Mouse (Mus musculus) mesoderm, embryonic 11.5 days (tissue): ENCODE data around the gene Tec.

Source experiments
- DNase-seq: peaks from one replicate; pipeline ENCODE4 v3.0.0-alpha.2; 2012; ENCODE audit warnings: low read depth, low spot score

Tec gene

DNA sequence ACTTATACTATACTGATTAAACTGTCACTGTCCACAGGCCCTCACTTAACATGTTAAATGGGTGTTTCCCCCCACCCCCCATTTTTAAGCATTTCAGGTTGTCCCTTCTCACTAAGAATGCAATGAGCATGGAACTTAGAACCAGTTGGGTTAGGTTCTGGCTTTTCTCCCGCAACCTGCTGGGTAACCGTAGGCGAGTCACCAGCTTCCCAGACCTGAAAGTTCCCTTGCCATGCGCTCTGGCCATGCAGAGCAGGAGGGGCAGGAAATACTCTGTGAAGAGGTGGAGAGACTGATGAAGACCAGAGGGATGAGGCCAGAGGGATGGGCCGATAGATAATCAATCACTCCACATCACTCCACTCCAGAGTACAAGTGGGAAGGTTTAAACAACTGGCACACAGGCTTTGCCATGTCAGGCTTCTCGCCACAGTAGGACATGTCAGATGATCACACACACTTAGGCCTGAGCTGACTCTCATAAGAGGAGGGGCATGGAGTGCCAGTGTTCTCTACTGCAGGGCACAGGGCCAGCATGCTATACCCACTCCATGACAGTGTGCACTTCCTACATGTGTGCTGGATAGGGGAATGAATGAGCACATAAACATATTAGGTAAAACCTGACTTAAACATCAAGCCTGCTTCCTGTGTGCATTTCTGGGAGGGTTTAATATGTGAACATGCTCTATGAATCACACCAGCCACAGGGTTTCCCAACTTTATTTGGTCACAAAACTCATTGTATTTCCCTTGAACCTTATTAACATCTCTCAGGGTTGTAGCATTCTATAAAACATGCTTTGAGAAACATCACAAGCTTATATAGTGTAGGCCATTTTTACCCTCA lies 13.9 kb downstream of the Tec start:
- DNase-seq: no peak

DNA sequence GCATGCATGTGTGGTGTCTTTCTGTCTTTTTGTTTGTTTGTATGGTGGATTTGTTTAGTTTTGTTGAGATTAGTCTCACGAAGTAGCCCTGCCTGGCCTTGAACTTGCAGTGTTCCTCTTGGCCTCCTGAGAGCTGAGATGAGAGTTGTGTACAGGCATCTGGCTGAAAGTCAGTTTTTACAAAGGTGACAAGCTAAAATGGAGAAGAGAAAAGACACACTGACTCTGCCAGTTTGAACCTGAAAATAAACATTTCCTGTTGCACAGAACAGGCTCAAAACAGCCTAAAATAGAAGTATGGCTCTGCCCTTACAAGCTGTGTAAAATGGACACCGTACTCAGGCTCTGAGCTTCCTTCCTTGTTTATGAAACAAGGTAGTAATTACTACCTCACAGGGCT lies 14.9 kb downstream of the Tec start:
- DNase-seq: no peak

GRCm38 (mm10) chr5:72852301-72852995 lies 15.8 kb downstream of the Tec start:
- DNase-seq: no peak

- no peak for DNase-seq
Observed at GRCm38 (mm10) chr5:72851674-72852098, 16.6 kb downstream of the Tec start.

GRCm38 (mm10) chr5:72850926-72851673 lies 17.2 kb downstream of the Tec start:
- DNase-seq: no peak

DNA sequence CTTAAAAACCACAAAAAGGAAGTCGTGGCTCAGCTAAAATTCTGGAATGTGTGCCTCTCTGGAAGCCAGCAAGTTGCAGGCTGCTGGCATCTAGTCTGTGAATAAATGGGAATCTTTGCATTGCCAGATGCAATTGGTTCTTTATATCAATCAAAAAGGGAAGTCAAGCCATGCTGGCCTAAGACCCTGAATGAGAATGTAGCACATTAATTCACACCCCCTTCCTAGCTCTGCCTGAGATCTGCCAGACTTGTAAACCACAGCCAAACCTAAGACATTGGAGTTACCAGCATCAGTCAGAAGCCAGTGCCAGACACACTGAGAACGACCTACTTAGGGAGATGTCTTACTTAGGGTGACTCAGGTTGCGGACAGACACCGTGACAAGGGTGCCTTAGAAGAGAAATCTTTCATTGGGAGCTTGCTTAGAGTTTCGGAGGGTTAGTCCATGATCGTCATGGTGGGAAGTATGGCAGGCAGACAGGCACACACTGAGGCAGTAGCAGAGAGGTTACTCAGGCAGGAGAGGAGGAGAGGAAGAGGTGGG lies 19.3 kb downstream of the Tec start:
- no peak for DNase-seq

DNA sequence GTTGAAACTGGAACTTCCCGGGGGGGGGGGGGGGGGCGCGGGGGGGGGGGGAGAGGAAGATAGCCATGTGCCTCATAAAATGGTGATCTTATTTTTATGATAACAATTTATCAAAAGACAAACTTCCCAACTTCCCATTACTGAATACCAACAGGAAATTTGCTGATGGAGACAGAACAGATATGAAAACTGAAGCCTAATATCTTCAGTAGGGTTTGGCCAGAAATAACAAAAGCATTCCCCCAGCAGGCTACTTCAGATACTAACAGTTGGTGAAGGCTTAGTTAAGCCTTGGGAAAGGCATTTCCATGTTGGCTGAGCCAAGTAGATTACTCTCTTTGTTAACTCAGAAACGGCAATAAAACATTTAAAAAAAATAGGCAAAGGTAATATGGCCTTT lies 21.6 kb downstream of the Tec start:
- DNase-seq: no peak

GRCm38 (mm10) chr5:72845928-72846630 lies 22.2 kb downstream of the Tec start:
- no peak for DNase-seq

DNA sequence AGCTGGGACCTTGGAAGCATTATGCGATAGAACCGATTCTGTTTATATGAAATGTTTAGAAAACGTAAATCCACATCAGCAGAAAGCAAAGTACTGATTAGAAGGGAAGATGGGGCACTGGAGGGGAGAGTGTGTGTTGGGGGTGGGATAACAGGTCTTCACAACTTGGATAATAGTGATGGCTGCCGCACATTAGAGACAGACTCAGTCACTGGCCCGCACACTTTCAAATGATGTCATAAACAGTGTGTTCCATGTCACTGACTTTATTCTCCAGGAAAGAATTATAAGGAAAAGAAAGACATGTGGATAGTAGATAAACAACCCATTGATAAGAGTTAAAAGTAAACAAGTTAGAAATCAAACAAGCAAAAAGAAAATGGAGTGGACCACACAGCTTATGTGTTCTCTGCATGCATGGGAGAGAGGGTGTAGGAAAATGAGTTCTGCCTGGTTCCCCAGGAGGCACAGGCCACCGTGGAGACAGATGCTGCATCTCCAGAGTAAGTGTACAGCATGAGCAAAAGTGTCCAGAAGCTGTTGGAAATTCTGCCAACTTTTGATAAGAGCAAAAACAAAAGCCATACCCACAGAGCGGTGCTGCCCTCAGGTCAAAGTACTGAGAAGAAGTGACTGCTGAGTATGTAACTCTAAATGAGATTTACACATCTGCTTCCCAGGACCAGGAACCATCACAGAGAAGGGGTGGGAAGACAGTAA lies 23.3 kb downstream of the Tec start:
- DNase-seq: no peak

GRCm38 (mm10) chr5:72844294-72844693 lies 24.0 kb downstream of the Tec start:
- no peak for DNase-seq

- DNase-seq: no peak
Observed at GRCm38 (mm10) chr5:72839655-72840054, 28.6 kb downstream of the Tec start.

DNA sequence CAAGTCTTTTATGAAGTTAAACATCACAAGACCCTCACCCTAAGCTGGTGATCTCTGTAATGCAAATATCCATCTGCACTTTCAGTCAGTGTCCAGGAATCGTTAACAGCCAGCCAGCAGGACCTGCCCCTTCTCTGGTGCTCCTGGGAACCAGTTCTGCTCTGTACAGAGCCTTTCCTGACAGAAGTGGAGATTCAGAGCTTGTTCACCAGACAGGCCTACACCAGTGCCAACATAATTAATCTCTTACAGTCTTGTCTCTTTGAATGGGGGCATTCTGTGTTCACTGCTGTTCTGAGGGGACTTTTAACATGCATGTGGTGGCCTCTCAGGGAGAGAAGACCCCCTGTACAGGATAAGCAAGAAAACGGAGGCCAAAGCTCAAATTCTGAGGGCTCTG lies 29.3 kb downstream of the Tec start:
- no peak for DNase-seq

GRCm38 (mm10) chr5:72835656-72836055 lies 32.6 kb downstream of the Tec start:
- DNase-seq: no peak

DNA sequence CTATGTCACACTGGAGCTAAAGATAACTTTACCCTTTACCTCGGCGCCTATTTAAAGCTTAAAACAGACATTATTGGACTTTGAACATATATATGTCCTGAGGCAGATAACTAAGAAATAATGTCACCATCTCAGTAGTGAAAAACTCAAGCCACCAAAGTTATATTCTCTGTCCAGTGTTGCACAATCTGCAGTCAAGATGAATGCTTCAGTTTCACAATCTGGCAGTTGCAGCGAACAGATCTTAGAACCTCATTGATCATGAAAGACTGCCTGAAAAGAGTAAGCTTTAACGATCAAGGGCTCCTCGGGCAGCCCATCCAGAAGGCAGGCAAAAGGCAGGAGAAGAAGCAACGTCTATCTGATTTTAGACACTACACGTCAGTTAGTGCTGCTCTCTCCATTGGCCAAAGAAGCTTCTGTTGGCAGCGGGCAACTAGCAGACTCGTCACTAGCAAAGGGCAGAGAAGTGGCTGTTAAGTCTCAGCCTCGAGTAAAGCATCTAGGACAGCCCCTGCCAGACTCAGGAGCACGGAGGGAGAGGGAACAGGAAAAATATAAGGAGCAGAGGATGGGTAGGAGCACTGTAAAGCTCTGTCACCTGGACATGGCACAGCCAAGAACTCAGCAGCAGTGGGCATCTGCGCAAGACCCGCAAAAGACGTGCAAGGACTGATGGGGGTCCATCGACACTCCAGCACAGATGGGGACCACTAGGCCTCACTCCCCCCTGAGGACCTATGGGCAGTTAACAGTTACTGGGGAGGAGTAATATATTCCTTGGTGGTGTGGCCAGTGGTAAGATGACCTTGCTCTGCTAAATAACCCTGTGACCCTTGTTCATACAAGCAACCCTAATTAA lies 35.1 kb downstream of the Tec start:
- no peak for DNase-seq

- no peak for DNase-seq
Observed at GRCm38 (mm10) chr5:72832191-72832590, 36.1 kb downstream of the Tec start.

- DNase-seq: no peak
Observed at GRCm38 (mm10) chr5:72830988-72831610, 37.2 kb downstream of the Tec start.

DNA sequence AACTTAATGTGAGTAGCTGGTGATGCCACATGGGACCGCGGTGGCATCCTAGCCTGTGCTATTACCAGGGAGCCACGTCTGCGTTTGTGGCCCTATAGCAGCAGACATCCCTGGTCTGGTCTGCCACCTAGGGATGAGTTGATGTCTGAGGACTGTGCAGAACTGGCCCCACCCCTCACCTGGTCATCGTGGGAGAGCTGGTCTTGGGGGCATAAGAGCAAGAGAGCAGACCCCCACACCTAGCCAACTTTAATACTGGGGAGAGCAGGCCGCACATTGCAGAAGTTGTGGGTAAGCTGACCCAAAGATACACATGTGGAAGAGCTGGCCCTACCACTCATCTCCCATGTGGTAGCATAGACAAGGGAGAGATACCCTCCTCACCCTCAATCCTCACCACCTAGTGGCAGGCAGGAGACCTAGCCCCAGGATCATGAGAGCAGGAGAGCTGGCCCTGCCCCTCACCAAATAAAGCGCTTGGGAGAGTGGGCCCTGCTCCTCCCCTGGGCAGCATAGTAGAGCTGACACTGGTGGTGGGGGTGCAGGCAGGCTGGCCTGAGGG lies 38.7 kb downstream of the Tec start:
- DNase-seq: no peak

GRCm38 (mm10) chr5:72828401-72828800 lies 39.9 kb downstream of the Tec start:
- DNase-seq: no peak

DNA sequence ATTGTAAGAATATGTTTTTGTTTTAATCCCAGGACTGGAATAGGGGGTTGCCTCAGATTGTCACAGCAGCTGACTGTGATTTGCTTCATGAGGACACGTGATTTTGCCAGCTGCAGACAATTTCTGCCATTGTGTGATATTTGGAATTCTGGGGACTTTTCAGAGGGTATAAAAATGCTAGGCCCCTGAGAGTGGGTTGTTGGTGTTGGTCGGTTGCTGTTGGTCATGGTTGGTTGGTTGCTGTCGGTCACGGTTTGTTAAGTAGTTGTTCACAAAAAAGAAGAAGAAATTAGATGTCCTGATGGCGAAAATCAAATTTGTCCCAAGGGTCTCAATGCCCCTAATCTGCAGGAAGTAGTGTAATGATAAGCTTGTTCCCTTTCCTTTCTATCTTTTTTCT lies 40.8 kb downstream of the Tec start:
- DNase-seq: no peak
